Mouse (Mus musculus) spleen, postnatal 14 days (tissue): ENCODE data around the gene Cfap65.

Source experiments
- DNase-seq, 2 experiments: peaks; one replicate each; pipeline ENCODE4 v3.0.0; 2021 to 2022; ENCODE audit warnings: low spot score in 2 of 2

The Cfap65 gene

DNA sequence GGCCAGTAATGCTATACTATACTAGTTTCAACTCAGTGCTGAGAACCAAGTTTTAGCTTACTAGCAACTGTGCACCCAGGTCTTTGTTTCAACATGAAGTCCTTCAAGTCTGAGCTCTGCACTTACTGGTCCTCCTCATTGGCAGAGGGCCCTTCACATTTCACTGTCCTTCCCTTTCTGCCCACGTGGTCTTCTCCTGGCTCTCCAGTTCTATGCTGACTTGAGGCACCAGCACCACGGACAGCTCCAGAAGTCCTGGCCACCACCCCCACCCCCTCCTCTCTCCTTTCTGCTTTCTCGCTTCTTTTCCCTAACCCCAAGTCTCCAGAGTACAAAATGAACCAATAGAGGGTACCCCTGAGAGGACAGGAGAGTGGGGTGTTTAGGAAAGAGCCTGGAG lies 4.4 kb upstream of the Cfap65 start:
- DNase-seq: no peak

DNA sequence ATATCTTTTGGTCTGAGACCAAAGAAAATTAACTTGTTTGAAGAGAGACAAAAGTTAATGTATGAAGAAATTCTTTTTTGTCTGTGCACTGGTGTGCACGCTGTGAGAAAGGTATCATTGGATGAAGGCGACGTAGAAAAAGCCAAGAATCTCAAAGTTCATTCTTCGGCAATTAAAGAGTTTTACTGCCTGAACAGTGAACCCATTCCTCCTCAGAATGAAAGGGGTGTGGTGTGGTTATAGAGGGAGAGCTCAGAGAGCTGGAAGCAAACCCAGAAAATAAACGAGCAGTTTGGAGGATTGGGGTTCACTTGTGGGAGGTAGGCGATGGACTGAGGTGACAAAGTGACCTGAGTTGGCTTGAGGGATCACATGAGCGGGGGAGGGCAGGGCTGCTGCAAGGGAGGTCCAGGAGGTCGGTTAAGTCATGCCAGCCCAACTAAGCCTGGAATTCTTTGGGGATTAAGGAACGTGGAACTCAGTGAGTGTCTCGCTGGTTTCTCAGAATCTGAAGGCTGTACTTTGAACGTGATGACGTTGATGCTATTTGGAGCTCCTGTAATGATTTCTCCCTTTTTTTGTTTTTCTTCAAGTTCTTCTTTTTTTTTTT lies 927 bp upstream of the Cfap65 start:
- DNase-seq: no peak

DNA sequence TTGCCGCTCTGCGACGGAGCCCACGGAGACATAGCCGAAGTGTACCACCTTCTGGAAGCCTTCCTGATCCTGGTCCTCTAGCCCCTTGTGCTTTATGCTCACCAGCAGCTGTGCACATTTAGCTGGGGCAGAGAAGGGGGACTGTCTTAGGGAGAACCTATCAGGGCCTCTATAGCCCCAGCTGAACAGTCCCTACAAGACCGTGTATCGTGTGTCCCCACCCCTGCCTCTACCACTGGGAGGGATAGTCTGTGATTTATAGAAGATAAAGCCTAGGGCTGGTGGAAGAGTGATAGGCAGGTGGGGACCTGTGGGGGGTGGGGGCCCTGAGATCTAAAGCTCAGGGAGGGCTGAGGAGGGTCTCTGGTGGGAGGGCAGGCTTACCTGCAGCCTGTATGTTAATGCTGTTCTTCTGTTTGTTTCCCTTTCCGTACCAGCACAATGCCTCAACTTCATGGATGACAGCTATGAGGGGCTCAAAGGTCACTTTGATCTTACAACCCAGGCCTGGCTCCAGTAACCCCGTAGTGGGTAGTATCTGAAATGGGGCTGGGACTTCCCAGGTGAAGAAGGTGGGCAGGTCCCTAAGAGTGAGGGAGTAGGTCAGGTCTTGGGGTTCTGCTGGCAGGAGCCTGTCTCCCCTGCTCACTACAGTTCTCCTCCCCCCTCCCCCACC lies 7.6 kb downstream of the Cfap65 start:
- DNase-seq: no peak

DNA sequence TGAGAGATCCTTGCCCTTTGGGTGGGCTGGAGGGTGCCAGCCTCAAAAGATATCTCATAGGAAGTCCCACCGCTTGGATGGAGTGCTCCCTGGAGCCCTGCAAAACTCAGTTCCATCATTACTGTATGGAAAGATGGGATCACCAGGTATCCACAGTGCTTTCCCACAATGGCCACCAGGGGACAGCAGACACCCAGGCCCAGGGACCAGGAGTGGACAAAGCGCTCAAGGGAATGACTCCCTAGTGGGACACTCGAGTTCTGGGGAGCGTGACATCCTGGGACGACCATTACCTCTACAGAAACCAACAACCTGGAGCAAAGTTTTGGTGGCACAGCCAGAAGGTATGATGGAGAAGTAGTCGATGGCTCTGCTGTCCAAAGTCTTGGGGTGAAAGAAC lies 8.7 kb downstream of the Cfap65 start:
- no peak for DNase-seq

GRCm38 (mm10) chr1:74924464-74924863 lies 10.9 kb downstream of the Cfap65 start:
- DNase-seq: no peak

GRCm38 (mm10) chr1:74915706-74916105 lies 19.7 kb downstream of the Cfap65 start:
- DNase-seq: no peak

DNA sequence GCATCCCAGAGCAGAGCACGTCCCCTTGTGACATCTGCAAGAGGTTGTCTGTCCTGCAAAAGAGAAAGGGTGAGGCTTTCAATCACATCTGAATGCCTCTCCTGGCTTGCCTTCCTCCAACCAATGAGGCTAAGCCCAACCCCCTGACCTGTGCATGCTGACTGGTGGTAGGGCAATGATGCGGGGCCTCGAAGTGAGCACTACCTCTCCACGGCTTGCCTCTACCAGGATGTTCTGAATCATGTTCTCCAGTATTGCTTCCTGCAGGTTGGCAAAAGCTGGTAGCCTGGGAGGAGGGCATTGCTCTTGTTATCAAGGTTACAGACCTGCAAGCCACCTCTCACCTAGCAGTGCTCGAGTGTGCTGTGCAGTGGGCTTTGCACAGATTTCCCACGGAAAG lies 33.2 kb downstream of the Cfap65 start:
- DNase-seq: no peak

GRCm38 (mm10) chr1:74901686-74902085 lies 33.7 kb downstream of the Cfap65 start:
- peak in 1 of 2 experiments; percentile 14 for DNase-seq

DNA sequence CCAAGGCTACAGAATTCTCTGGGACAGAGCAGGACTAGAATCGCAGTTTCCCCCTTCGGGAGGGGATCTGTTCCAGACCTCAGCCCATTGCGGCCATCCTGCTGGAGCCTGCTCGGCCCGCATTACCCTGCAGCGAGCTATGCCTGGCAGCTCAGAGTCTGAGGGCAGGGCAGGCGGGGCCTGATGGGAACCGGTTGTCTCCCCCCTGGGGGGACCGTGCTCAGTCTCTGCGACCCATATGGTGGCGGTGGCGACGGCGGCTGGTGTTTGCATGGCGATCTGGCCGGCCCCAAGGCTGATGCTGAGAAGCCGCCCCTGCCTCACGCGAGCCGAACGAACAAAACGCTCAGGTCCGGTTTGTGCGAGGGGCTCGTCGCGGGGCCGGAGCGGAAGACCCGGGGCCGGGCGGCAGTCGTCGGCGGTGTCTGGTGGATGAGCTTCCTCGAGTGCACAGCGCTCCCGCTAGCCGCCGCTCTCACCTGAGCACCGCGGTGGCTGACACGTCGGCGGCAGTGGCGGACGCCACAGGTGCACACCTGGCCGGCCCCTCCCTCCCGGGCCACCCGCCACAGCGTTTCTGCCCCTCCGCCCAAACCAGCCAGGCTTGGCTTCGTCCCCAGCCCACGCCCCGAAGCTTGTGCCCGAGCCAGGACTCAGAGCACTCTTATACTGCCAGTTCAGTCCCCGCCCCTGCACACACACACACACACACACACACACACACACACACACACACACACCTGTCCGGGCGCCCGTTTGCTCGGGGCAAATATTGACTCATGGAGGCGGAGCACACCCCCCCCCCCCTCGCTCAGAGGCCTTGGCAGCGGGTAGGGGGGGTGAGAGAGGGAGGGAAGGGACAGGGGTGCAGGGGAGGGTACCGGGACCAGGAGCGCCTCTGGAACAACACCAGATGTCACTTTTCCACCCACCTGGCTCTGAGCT lies 34.8 kb downstream of the Cfap65 start:
- no peak for DNase-seq

GRCm38 (mm10) chr1:74898656-74899431 lies 36.6 kb downstream of the Cfap65 start:
- no peak for DNase-seq

- DNase-seq: no peak
These were observed 37.4 kb downstream of the Cfap65 start for GRCm38 (mm10) chr1:74897976-74898375.

DNA sequence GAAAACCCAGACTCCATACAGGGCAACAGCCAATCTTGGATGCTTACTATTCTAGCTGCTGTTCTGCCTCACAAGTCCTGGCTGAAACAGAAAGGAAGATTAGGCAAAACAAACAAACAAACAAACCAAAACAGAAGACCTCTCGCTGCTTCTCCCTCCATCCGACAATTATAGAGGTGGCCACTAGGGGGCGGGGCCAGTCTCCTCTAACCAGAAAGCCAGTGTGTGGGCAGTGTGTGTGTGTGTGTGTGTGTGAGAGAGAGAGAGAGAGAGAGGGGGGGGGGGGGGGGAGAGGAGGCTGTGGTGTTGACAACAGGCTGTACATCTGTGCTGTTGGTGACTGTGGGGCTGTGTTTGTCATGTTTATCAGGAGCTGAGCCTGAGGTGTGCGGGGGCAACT lies 40.4 kb downstream of the Cfap65 start:
- peak in 1 of 2 experiments; percentile 34 for DNase-seq

DNA sequence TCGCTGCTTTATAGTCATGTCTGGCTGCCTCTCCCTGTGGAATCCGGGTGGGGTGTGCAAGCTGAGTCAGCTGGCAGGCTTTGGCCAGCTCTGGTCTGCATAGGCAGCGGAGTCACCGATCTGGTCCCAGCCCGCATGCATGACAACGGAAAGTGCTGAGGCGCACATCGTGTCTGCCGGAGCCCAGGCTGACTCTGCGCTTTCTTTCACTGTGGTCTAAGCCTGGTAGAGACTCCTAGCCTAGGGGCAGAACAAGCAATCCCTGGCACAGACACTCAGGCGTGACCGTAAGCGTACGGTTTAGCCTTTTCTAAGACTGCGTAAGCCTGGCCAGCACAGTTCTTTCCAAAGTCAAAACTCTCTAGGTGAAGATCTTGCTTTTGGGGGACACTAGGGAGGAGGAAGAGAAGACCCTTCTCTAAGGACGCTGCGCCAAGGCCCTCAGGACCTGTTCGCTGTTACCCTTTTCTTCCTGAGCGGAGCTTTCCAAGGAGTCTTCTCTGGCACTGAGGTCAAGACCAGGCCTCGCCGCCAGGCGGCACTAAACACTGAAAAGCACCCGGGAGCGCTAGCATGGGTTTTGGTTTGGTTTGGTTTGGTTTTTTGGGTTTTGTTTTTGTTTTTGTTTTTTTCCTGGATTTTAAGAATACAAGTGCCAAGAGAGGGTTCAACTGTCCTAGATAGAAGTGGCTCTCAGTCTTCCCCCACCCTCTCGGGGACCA lies 42.1 kb downstream of the Cfap65 start, which contains the start of gene Cryba2:
Gene Cryba2 (minus strand): TSS at position 10 of the 722 bp plus-strand sequence.
- no peak for DNase-seq

DNA sequence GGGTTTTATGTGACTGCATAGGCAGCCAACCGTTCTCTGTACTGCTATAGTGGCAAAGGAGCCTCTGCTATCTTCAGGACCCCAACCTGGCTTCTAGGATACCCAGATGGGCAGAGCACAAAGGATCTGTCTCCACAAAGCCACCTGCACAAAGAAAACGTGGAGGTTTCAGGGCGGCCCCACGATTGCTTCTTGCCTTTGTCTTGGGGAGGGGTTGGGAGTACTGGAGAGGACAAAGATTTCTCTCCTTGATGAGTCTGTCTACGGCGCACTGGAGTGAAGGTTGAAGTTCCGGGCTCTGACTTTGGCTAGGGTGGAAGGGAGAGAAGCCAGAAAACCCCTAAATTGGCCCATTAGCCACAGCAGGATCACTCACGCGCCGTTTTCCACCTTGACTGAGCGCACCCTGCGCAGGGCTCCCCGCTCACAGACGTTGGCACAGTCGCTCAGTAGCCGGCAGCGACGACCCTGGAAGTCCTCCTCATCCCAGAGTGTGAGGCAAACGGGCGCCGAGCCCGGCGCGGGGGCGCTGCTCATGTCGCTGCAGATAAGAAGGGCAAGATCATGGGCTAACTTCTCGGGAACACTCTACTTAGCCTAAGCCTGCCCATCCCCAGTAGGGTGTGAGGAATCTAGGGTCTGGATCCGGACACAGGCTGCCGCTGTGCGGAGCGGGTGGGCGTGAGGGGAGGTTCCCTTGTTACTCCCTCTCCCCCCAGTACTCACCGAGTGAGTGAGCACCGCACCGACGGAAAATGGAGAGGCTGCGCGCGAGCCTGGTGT lies 42.9 kb downstream of the Cfap65 start:
- no peak for DNase-seq

DNA sequence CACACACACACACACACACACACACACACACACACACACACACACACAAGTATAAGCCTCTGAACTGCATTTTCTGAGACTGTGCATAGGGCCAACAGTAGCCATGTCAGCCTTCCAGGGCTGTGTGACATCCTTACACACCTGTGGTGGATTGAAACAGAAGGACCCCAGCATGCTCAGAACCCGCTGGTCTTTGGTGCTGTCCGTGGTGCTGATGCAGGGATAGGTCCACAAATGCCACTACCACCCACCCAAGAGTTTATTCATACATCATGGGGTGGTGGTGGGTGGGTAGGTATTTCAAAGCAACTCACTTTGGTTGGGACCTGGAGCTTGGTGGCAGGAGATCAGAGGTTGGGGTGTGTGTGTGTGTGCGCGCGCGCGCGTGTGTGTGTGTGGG lies 43.9 kb downstream of the Cfap65 start:
- DNase-seq: no peak

DNA sequence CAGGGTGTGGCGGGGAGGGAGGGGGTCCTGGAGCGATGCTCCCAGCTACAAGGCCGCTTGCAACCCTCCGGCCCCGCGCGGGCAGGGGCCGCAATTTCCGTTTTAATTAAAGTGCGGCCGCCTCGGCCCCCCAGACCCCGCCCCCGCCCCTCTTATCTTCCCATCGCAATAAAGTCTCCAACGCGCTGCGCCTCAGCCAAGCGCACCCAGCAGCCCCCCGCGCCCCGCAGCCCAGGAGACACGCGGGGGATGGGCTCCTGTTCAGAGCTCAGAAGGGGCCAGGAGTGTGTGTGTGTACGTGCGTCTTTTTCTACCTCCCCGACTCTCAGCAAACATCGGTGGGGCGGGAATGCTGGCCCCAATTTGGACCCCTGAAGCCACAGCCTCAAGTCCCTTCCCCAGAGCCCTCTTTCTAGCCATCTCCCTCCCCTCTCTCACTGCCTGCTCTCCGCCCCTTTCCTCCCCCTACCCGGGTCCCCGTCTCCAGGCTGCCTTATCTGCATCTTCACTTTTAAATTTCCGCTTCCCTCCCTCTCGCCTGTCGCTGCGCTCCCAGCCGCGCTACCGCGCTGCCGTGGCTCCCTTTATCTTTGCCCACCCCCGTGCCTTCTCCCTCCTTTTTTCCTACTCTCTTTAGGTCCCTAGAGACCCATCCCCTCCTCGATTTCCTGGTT lies 49.9 kb downstream of the Cfap65 start, which contains the start of gene Fev:
Gene Fev (minus strand): TSS at position 51 of the 674 bp plus-strand sequence.
- no peak for DNase-seq

DNA sequence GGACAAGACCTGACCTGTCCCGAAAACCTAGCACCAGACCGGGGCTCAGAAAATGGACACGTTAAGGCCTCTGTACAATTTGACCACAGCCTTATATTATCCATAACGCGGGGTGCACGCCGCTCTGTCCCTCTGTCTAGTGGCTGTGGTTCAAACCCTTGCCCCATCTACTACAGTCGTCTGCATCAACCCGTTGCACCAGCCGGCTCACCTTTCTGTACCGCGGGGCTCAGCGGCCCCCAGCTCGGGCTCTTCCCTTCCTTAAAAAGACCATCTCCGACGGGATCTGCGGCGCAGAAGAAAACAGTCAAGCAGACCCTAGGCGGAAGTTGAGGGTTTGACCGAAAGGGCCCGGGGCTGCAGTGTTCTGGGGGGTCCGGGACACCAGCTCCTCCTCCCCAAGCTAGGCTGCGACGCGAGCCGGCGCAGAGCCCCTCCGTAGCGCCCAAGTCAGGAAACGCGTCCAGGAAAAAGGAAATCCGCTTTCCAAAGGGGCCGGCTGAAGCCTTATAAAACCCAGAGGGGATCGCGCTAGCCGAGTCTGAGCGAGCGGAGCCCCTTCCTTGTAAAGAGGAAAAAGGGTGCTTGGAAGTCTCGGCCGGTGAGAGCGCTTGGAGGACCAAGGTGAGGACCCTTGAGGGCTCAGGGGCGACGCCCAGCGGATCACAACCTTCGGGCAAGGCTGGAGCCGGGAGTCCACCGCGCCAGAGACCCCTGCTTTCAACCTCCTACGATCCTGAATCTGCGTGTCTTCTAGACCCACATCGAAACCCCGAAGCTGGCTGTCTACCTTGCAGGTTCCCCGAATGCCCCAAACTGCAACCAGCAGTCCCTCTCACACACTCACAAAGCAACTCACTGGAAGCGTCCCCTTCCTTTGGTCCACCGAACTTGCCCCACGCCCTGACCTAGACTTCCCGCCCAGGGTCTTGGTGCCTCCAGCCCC lies 50.9 kb downstream of the Cfap65 start:
- DNase-seq: no peak

- no peak for DNase-seq
These were observed 52.0 kb downstream of the Cfap65 start for GRCm38 (mm10) chr1:74883441-74883840.
